Mouse (Mus musculus): ENCODE measurements at regions not wholly inside any gene's neighbourhood (a gene's known extent, or its start where the extent isn't known, plus 50 kb on each side); places are given as distances from the start of the nearest gene placed in this dataset.

DNA sequence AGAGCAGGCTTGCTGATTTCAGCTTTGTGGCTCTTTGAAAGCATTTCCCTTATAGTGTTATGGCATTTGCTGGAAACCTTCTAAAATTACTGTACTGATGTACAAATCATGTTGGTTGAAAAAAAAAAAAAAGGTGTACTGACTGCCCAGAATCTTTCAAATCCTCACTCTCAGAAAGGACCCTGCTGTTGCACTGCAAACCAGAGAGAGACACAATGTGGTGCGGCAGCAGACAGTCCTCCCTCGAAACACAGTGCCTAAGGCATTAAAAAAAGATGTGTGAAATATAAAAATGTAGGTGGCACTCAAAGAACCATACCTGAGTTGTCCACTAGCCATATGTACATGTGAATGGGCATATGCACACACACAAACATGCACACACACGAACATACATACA lies 128.3 kb downstream of the Actr3 start:
- Histone ChIP-seq H3K36me3 (no peaks in the 10 kb centered on the region), H3K9me3 (0 out of 2 replicates have a peak, but pooled peaks cover 5% of the 10 kb centered on the region), H3K4me3 (replicated peaks) (no peak overlapping the region), H3K4me2 (replicated peaks) (no peak overlapping the region), H3K4me1 (replicated peaks) (no peaks in the 10 kb centered on the region), H3K27ac (no peak overlapping the region), H3K9ac (replicated peaks) (no peak overlapping the region), H3K27me3 (no peaks in the 10 kb centered on the region)
- WGBS: 89% methylated on average over 3 of the region's 3 CpGs
- no peak for ATAC-seq

DNA sequence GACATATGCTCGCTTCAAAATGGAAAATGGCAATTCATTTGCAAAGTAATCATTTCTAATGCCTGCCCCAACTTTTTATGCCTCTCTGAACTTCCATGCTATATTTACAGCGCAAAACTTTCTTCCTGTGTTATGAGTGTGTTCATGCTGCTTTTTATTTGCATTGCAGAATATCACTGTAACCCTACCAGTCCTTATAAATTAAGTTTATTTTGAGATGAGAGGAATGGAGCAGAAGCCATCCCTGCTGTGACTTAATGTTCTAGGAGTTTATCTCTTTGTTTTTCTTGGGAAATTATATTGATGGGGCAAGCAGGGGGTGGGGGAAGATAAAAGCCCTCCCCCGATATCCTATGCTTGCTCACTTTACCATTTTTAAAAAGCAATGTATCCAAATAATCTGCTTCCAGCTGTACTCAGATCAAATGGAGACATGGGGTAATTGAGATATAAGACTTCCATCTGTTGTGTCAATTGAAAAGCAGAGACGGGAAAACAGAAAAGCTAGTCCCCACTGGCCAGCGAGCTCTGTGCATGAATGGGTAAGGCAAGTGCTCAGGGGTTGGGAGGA lies 136.9 kb downstream of the Actr3 start:
- H3K4me3 ChIP-seq (replicated peaks): no peak overlapping the region
- H3K27me3 ChIP-seq: no peaks in the 10 kb centered on the region
- H3K4me1 ChIP-seq (replicated peaks): no peaks in the 10 kb centered on the region
- H3K4me2 ChIP-seq (replicated peaks): no peak overlapping the region
- ATAC-seq: no peak
- H3K27ac ChIP-seq: no peak overlapping the region
- H3K9ac ChIP-seq (replicated peaks): no peak overlapping the region
- no peaks in the 10 kb centered on the region for H3K36me3 ChIP-seq
- H3K9me3 ChIP-seq: no peaks in the 10 kb centered on the region
- WGBS: 82% methylated on average over 5 of the region's 5 CpGs

DNA sequence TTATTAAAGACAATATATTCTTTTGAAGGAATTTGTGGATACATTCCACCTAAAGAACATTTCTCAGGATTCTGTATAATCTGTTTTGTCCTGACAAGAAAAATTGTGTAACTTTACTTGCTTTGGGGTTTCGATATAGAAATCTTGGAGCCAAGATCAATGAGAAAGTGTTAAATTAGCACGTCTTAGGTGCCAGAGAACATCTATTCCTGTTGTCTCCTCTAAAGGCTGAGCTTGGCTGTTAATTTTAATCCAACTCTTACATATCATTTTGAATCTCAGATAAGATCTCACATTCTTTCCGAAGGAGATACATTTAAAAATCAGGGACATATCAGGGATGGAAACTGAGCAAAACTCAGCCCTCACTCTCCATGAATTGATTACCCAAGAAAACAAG lies 139.9 kb downstream of the Actr3 start:
- Histone ChIP-seq H3K4me2 (replicated peaks) (no peak overlapping the region), H3K9me3 (no peaks in the 10 kb centered on the region), H3K9ac (replicated peaks) (no peak overlapping the region), H3K27me3 (no peaks in the 10 kb centered on the region), H3K4me3 (replicated peaks) (no peak overlapping the region), H3K27ac (no peak overlapping the region), H3K4me1 (replicated peaks) (no peaks in the 10 kb centered on the region), H3K36me3 (no peaks in the 10 kb centered on the region)
- 90% methylated on average over 3 of the region's 3 CpGs for WGBS
- no peak for ATAC-seq

DNA sequence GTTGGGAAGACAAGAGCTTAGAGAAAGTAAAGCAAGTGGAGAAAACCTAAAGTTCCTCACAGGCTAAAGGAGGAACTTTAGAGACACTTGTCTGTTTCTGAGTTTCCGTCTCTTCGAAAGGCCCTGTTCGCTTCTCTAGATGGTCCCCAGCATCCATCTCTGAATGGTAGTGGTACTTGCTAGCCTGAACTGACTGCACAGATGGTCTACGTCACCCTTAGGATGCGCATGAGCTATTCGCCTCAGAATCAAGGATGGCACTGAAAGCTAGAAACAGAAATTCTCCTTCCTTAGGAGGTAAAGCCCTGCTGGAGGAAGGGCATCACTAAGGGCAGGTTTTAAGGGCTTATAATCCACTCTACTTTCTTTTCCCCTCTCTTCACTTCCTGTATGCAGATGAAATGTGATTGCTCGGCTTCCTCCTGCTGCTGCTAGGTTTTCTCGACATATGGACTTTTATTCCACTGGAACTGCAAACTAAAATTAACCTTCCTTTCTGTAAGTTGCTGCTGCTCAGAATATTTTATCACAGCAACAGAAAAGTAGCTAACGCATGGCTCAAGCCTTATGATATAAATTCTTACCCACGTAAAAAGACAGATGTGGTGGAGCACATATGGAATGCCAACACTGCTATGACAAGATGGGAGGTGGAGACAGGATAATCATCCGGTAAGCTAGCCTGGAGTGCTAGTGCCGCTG lies 145.1 kb downstream of the Actr3 start:
- Histone ChIP-seq H3K36me3 (no peaks in the 10 kb centered on the region), H3K27ac (no peak overlapping the region), H3K4me1 (replicated peaks) (no peaks in the 10 kb centered on the region), H3K9ac (replicated peaks) (no peak overlapping the region), H3K27me3 (no peaks in the 10 kb centered on the region), H3K4me2 (replicated peaks) (no peak overlapping the region), H3K4me3 (replicated peaks) (no peak overlapping the region), H3K9me3 (no peaks in the 10 kb centered on the region)
- WGBS: 94% methylated on average over 12 of the region's 12 CpGs
- ATAC-seq: no peak

DNA sequence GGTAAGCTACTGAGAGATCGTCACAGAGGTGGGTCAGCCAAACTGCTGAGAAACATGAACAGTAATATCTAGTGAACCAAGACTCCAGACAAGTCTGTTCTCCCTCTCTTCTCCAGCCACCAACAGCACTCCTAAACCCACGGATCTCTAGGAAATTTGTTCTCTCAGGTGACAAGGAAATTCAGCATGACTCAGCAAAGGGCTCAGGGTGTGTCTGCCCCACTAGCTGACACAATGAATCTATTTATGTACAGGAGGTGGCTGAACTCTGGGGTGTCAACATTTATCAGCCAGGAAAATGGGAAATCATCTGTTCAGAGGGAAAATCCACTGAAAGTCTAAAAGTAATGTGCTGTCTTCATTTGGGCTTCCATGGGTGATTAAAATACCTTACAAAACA lies 149.2 kb downstream of the Actr3 start:
- Histone ChIP-seq H3K4me3 (replicated peaks) (no peak overlapping the region), H3K9ac (replicated peaks) (no peak overlapping the region), H3K27ac (no peak overlapping the region), H3K9me3 (no peaks in the 10 kb centered on the region), H3K4me1 (replicated peaks) (no peaks in the 10 kb centered on the region), H3K4me2 (replicated peaks) (no peak overlapping the region), H3K27me3 (no peaks in the 10 kb centered on the region), H3K36me3 (no peaks in the 10 kb centered on the region)
- no peak for ATAC-seq
- WGBS: 86% methylated on average over 2 of the region's 2 CpGs

DNA sequence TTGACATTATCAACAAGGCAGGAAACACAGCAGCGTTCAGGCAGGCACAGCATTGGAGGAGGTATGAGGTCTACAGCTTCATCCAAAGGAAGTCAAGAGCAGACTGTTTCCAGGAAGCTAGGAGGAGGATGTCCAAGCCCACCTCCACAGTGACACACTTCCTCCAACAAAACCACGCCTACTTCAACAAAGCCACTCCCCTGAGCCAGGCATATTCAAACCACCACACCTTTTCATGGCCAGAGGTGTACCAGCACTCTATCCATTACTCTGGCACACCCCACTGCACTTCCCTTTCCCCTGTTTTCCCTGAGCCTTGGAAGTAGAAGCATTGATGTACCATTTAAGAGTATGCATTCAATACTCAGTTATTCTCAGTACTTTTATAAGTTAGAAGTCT lies 150.8 kb downstream of the Actr3 start:
- Histone ChIP-seq H3K27me3 (no peaks in the 10 kb centered on the region), H3K27ac (no peak overlapping the region), H3K4me2 (replicated peaks) (no peak overlapping the region), H3K9ac (replicated peaks) (no peak overlapping the region), H3K9me3 (no peaks in the 10 kb centered on the region), H3K4me1 (replicated peaks) (no peaks in the 10 kb centered on the region), H3K4me3 (replicated peaks) (no peak overlapping the region), H3K36me3 (no peaks in the 10 kb centered on the region)
- no peak for ATAC-seq
- 72% methylated on average over 2 of the region's 2 CpGs for WGBS

DNA sequence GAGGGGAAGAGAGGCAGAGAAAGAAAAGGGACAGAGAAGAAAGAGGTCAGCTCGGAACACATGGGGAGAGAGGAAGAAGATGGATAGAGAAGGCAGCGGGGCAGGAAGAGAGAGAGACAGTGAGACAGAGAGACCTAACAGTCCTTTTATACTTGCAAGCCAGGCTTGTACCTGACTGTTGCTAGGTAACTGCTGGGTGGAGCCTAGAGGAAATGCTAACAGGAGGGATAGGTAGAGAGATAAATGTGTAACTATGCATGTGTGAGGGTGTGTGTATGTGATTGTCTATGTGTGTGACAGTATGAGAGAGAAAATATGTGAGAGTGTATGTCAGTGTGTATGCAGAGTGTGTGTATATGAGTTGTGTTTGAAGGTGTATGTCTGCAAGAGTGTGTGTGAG lies 161.8 kb downstream of the Actr3 start:
- no peak overlapping the region for H3K4me2 ChIP-seq (replicated peaks)
- no peak overlapping the region for H3K4me3 ChIP-seq (replicated peaks)
- no peaks in the 10 kb centered on the region for H3K27me3 ChIP-seq
- H3K36me3 ChIP-seq: no peaks in the 10 kb centered on the region
- H3K4me1 ChIP-seq (replicated peaks): 0 out of 2 replicates have a peak, but pooled peaks cover 7% of the 10 kb centered on the region
- 60% methylated on average over 2 of the region's 2 CpGs for WGBS
- no peak overlapping the region for H3K9ac ChIP-seq (replicated peaks)
- peak; percentile 58; the same call in 1 of the 2 replicates for ATAC-seq
- no peaks in the 10 kb centered on the region for H3K9me3 ChIP-seq
- H3K27ac ChIP-seq: no peak overlapping the region

DNA sequence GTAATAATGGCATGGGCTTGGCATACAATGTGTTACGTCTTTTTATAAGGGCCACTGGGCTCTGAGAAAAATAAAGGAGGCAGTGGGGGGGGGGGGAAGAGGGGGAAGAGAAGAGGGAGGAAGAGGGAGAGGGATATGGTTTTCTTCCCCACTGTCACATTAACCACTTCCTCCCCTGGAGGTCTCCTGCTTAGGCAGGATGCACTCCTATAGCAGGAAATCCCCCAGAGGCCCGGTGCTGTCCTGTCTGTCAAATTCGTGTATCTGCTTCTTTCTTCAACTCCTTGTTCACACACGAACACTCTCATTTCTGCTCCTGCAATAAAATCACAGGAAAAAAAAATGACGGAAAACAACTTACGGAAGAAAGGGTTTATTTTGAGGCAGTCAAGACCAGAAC lies 171.8 kb downstream of the Actr3 start:
- H3K4me3 ChIP-seq (replicated peaks): no peak overlapping the region
- H3K27ac ChIP-seq: no peak overlapping the region
- no peak overlapping the region for H3K4me2 ChIP-seq (replicated peaks)
- H3K9ac ChIP-seq (replicated peaks): no peak overlapping the region
- no peaks in the 10 kb centered on the region for H3K4me1 ChIP-seq (replicated peaks)
- no peak for ATAC-seq
- H3K36me3 ChIP-seq: no peaks in the 10 kb centered on the region
- no peaks in the 10 kb centered on the region for H3K9me3 ChIP-seq
- no peaks in the 10 kb centered on the region for H3K27me3 ChIP-seq
- 76% methylated on average over 6 of the region's 6 CpGs for WGBS

DNA sequence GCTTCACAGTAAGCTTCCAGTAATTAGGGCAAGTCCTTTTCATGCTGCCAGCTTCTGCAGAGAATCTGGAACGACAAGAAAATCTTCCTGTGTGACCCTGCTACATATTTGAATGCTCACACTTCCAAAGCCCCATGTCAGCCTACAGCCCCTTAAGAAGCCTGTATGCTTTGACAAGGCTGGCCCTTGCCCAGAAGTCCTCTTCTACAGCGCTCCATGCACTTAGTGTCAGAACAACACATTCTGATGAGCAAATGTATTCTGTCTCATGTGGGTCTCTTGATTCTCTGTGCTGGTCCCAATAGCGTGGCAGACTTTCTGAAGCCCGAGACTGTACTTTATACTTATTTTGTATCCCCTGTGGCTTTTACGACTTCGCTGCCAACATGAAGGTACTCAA lies 172.5 kb downstream of the Actr3 start:
- H3K27me3 ChIP-seq: no peaks in the 10 kb centered on the region
- H3K9ac ChIP-seq (replicated peaks): no peak overlapping the region
- H3K9me3 ChIP-seq: no peaks in the 10 kb centered on the region
- H3K4me3 ChIP-seq (replicated peaks): no peak overlapping the region
- no peaks in the 10 kb centered on the region for H3K36me3 ChIP-seq
- H3K4me2 ChIP-seq (replicated peaks): no peak overlapping the region
- H3K27ac ChIP-seq: no peak overlapping the region
- WGBS: 86% methylated on average over 6 of the region's 6 CpGs
- H3K4me1 ChIP-seq (replicated peaks): no peaks in the 10 kb centered on the region
- no peak for ATAC-seq

DNA sequence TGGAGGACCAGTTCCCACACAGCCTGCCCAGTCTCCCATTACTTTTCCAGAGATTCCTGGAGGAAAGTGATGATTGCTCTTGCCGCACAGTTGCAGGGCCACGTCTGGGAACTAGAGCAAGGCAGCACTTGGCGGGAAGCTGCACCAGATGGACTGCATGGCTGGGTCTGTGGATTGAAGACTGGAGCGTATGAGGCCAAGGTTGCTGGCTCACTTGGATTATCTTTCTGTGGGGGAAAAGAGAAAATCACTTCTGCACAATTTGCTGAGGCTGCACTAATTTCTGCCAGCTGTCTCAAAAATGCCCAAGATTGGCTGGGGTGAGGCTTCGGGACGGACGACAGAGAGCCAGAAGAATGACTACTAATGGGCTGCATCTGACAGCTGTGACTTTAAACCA lies 193.2 kb downstream of the Actr3 start:
- Histone ChIP-seq H3K9ac (replicated peaks) (no peak overlapping the region), H3K36me3 (no peaks in the 10 kb centered on the region), H3K9me3 (no peaks in the 10 kb centered on the region; the same call in 1 of the 2 replicates), H3K27ac (no peak overlapping the region), H3K4me3 (replicated peaks) (no peak overlapping the region), H3K27me3 (no peaks in the 10 kb centered on the region), H3K4me1 (replicated peaks) (no peaks in the 10 kb centered on the region), H3K4me2 (replicated peaks) (no peak overlapping the region)
- no peak for ATAC-seq
- 92% methylated on average over 7 of the region's 7 CpGs for WGBS

DNA sequence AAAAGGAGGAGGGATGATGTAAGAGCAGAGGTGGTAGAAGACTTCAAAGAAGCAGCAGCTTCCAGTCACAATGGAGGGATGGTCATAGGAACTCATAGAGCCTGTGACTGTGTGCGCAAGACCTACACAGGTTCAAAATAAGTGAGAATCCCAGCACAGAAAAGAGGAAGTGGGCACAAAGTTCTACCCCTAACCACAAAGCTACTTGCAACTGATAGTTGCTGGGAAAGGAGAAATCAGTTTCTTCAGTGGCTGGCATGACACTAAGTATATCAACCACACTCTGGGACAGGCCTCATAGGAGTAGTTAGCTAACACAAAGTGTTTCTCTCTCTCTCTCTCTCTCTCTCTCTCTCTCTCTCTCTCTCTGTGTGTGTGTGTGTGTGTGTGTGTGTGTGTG lies 193.8 kb downstream of the Actr3 start:
- Histone ChIP-seq H3K4me3 (replicated peaks) (no peak overlapping the region), H3K9ac (replicated peaks) (no peak overlapping the region), H3K36me3 (no peaks in the 10 kb centered on the region), H3K27ac (no peak overlapping the region), H3K4me1 (replicated peaks) (no peaks in the 10 kb centered on the region), H3K4me2 (replicated peaks) (no peak overlapping the region), H3K9me3 (no peaks in the 10 kb centered on the region; the same call in 1 of the 2 replicates), H3K27me3 (no peaks in the 10 kb centered on the region)
- ATAC-seq: no peak
- WGBS: 92% methylated on average over 1 of the region's 1 CpGs

DNA sequence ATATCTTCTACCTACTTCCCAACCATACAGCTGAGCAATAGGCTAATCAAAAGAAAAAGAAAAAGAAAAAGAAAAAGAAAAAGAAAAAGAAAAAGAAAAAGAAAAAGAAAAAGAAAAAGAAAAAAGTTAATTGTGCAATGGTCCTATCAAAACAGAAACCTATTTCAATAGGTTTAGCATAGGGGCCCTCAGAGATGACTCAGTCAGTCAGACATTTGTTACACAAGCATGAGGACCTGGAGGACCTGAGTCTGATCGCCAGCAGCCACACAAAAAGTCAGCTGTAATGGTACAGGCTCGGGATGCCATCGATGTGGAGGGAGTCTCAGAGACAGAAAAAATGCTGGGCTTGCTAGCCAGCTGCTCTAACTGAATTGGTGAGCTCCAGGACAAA lies 197.9 kb downstream of the Actr3 start:
- Histone ChIP-seq H3K27me3 (no peaks in the 10 kb centered on the region), H3K4me3 (replicated peaks) (no peak overlapping the region), H3K4me1 (replicated peaks) (no peaks in the 10 kb centered on the region), H3K9ac (replicated peaks) (no peak overlapping the region), H3K9me3 (0 out of 2 replicates have a peak, but pooled peaks cover under 1% of the 10 kb centered on the region), H3K4me2 (replicated peaks) (no peak overlapping the region), H3K27ac (no peak overlapping the region), H3K36me3 (no peaks in the 10 kb centered on the region)
- ATAC-seq: no peak
- 83% methylated on average over 3 of the region's 3 CpGs for WGBS

All from midbrain, embryonic 13.5 days (tissue).